Comparison of ENCODE assay signal across 17 mouse cellular contexts in the genomic region with DNA sequence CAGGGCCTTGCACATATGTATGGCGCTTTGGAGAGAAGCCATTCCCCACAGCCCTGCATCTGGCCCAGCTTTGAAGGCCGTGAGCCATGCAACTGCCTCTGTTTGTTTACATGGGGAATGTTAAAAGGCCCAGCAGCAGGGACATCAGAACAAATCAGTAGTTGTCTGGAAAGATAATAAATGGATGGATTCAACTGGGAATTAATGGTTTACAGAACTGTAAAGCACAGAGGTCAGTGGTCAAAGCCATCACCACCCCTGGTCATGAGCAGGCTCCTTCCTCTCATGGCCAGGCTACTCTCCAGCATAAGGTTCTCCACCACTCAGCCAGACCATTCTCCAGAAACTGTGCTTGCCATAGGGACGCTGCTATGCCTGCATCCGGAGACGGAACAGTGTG. TPM values are rescaled to one million over a fixed set of nuclear protein-coding genes. Genes with fewer than 3 reads are reported as not detected.
A peak's percentile ranks its signal among the peaks of the same experiment; 100 is the strongest.
DNase-seq lines count a peak whose midpoint lies in the region; ATAC-seq lines count a peak whose summit lies in the region.
"Had no signal": no experiment of that assay in that cellular context is flagged by ENCODE, and none has a peak within 500 bp of the region (broad histone marks: within the 10 kb centered on the region; RNA-seq: fewer than 3 reads in every experiment).

No protein-coding gene starts in this region.

- peaks cover 7% of the 10 kb centered on the region for H3K36me3 ChIP-seq in hindbrain, embryonic 14.5 days (replicated peaks; ENCODE audit: control insufficient read depth, insufficient read depth)
- H3K36me3 ChIP-seq in hindbrain, embryonic 16.5 days (ENCODE audit: control insufficient read depth, insufficient read depth, low read length): no peaks in the 10 kb centered on the region
- H3K36me3 ChIP-seq in neural tube, embryonic 12.5 days: peaks cover 22% of the 10 kb centered on the region; the same call in 1 of the 2 replicates
- peaks cover 99% of the 10 kb centered on the region for H3K36me3 ChIP-seq in liver, embryonic 13.5 days

- DNase-seq in hindbrain, embryonic 14.5 days (ENCODE audit: low spot score): no peak
- no peak for DNase-seq in neural tube, embryonic 10.5 days (ENCODE audit: extremely low spot score, low spot score)
- no peak for DNase-seq in liver, embryonic 13.5 days
- DNase-seq in layer of hippocampus, adult 8-10 months (ENCODE audit: low spot score in 2 of 2): no peak
- DNase-seq in gastrocnemius, postnatal 36 days: no peak
- no peak for DNase-seq in left cerebral cortex, postnatal 25 days (ENCODE audit: low spot score in 2 of 2)
- DNase-seq: adrenal gland, postnatal 10 days; cerebellum, adult 11 months; heart, adult 18-20 months; lung, postnatal 10 days; thymus, postnatal 4 days had no signal

- H3K9me3 ChIP-seq in hindbrain, embryonic 14.5 days (ENCODE audit: control insufficient read depth, low read length): no peaks in the 10 kb centered on the region
- no peaks in the 10 kb centered on the region for H3K9me3 ChIP-seq in hindbrain, embryonic 16.5 days (ENCODE audit: control insufficient read depth, low read length)
- H3K9me3 ChIP-seq in neural tube, embryonic 12.5 days: no peaks in the 10 kb centered on the region
- H3K9me3 ChIP-seq in liver, embryonic 13.5 days (replicated peaks): no peaks in the 10 kb centered on the region
- H3K9me3 ChIP-seq: heart, embryonic 15.5 days; hindbrain, embryonic 10.5 days had no signal

- peaks cover 76% of the 10 kb centered on the region for H3K4me1 ChIP-seq in hindbrain, embryonic 14.5 days (replicated peaks; ENCODE audit: control insufficient read depth, insufficient read depth, low read length)
- peaks cover 64% of the 10 kb centered on the region for H3K4me1 ChIP-seq in hindbrain, embryonic 16.5 days (ENCODE audit: control insufficient read depth, insufficient read depth, low read depth, low read length)
- peaks cover 61% of the 10 kb centered on the region for H3K4me1 ChIP-seq in neural tube, embryonic 12.5 days
- H3K4me1 ChIP-seq in liver, embryonic 13.5 days (replicated peaks): peaks cover 100% of the 10 kb centered on the region

- intact Hi-C loops in gastrocnemius, postnatal 36 days (cut with DNase I): no loop called here
- intact Hi-C loops in left cerebral cortex, postnatal 25 days (cut with DNase I): no loop called here

- H3K9ac ChIP-seq in hindbrain, embryonic 14.5 days: 0 out of 2 replicates have a peak overlapping the region, but pooled peaks have one; percentile 11
- H3K9ac ChIP-seq in hindbrain, embryonic 16.5 days (ENCODE audit: low read depth, low read length): no peak overlapping the region
- 0 out of 2 replicates have a peak overlapping the region, but pooled peaks have one; percentile 23 for H3K9ac ChIP-seq in neural tube, embryonic 12.5 days
- H3K9ac ChIP-seq in liver, embryonic 13.5 days: peak overlapping the region; percentile 34; the same call in 1 of the 2 replicates
- H3K9ac ChIP-seq: heart, embryonic 15.5 days had no signal

- H3K4me3 ChIP-seq in hindbrain, embryonic 14.5 days (replicated peaks; ENCODE audit: low read length): no peak overlapping the region
- H3K4me3 ChIP-seq in hindbrain, embryonic 16.5 days (ENCODE audit: low read length): no peak overlapping the region
- no peak overlapping the region for H3K4me3 ChIP-seq in neural tube, embryonic 12.5 days
- H3K4me3 ChIP-seq in liver, embryonic 13.5 days (replicated peaks): no peak overlapping the region
- H3K4me3 ChIP-seq: heart, embryonic 15.5 days; hindbrain, embryonic 10.5 days; left cerebral cortex, adult 2 months had no signal

- WGBS in hindbrain, embryonic 14.5 days: 81% methylated on average over 5 of the region's 5 CpGs
- WGBS in hindbrain, embryonic 16.5 days: 76% methylated on average over 5 of the region's 5 CpGs
- 87% methylated on average over 5 of the region's 5 CpGs for WGBS in neural tube, embryonic 12.5 days
- 89% methylated on average over 5 of the region's 5 CpGs for WGBS in liver, embryonic 13.5 days (ENCODE audit: insufficient replicate concordance)

- H3K4me2 ChIP-seq in hindbrain, embryonic 14.5 days (replicated peaks): no peak overlapping the region
- no peak overlapping the region for H3K4me2 ChIP-seq in hindbrain, embryonic 16.5 days (ENCODE audit: low read length)
- no peak overlapping the region for H3K4me2 ChIP-seq in neural tube, embryonic 12.5 days (replicated peaks)
- H3K4me2 ChIP-seq in liver, embryonic 13.5 days: peak overlapping the region; percentile 31; the same call in 1 of the 2 replicates
- H3K4me2 ChIP-seq: heart, embryonic 15.5 days had no signal

- no peak for ATAC-seq in hindbrain, embryonic 14.5 days (ENCODE audit: low FRiP score)
- no peak for ATAC-seq in hindbrain, embryonic 16.5 days
- ATAC-seq in neural tube, embryonic 12.5 days (ENCODE audit: low FRiP score, low read depth): no peak
- no peak for ATAC-seq in liver, embryonic 13.5 days (ENCODE audit: low read depth)
- ATAC-seq: forebrain, embryonic 14.5 days had no signal

- H3K27ac ChIP-seq in hindbrain, embryonic 14.5 days: no peak overlapping the region
- no peak overlapping the region for H3K27ac ChIP-seq in hindbrain, embryonic 16.5 days (ENCODE audit: low read depth, low read length)
- H3K27ac ChIP-seq in neural tube, embryonic 12.5 days: no peak overlapping the region
- peak overlapping the region; percentile 90 for H3K27ac ChIP-seq in liver, embryonic 13.5 days
- H3K27ac ChIP-seq: hindbrain, embryonic 10.5 days; left cerebral cortex, adult 2 months had no signal

- H3K27me3 ChIP-seq in hindbrain, embryonic 14.5 days (ENCODE audit: control insufficient read depth, insufficient read depth, low read length): no peaks in the 10 kb centered on the region
- H3K27me3 ChIP-seq in hindbrain, embryonic 16.5 days (replicated peaks; ENCODE audit: control insufficient read depth, insufficient read depth, low read length): no peaks in the 10 kb centered on the region
- no peaks in the 10 kb centered on the region for H3K27me3 ChIP-seq in neural tube, embryonic 12.5 days (replicated peaks)
- no peaks in the 10 kb centered on the region for H3K27me3 ChIP-seq in liver, embryonic 13.5 days
- H3K27me3 ChIP-seq: heart, embryonic 15.5 days had no signal

RNA-seq across cellular contexts. Expression of gene Hs6st1, which starts 7.5 kb away (rescaled TPM):
- polyA plus RNA-seq in hindbrain, embryonic 14.5 days (2014; fragmentation: Nextera tagmentation; extraction: Ambion mirVana): 18.9 and 20.2 TPM in 2 replicates
- polyA plus RNA-seq in hindbrain, embryonic 16.5 days (2015; fragmentation: Nextera tagmentation; extraction: Ambion mirVana): 9.5 and 11.7 TPM in 2 replicates
- 28.1 and 34.4 TPM in 2 replicates for polyA plus RNA-seq in neural tube, embryonic 12.5 days (2016; fragmentation: Nextera tagmentation; extraction: Ambion mirVana)
- 4.6 and 6.1 TPM in 2 replicates for polyA plus RNA-seq in liver, embryonic 13.5 days (2015; fragmentation: Nextera tagmentation; extraction: Ambion mirVana)
- 10 to 100 TPM; 39.0 to 42.6 (median 40.2) TPM for total RNA-seq in layer of hippocampus, adult 8-10 months (2022)
- total RNA-seq in gastrocnemius, postnatal 36 days (2021): 10 to 100 TPM; 18.4 to 22.2 TPM
- total RNA-seq in left cerebral cortex, postnatal 25 days (2021): 10 to 100 TPM; 57.7 to 57.9 TPM
